Mouse (Mus musculus): Measurements from ENCODE around the gene Snx10.

GRCm38 (mm10) chr6:51486731-51487130 is 37.0 kb upstream of the Snx10 start:
- TF ChIP-seq POLR2A (IDR thresholded peaks at IDR 0.05; ENCODE audit: low read depth, low read length) (no peak), CTCF (IDR thresholded peaks at IDR 0.05; ENCODE audit: extremely low read depth, insufficient read length, insufficient replicate concordance, low read depth, low read length) (no peak)
